Mouse (Mus musculus) liver, adult 2 months (tissue): ENCODE measurements at regions not wholly inside any gene's neighbourhood (a gene's known extent, or its start where the extent isn't known, plus 50 kb on each side); places are given as distances from the start of the nearest gene placed in this dataset.

Experiments
- DNase-seq: peaks from one replicate; pipeline ENCODE4 v3.0.0-alpha.2; 2011; ENCODE audit warnings: low read depth, low spot score; ENCODE audit errors: extremely low read depth
- H3K27ac ChIP-seq: fragments of 200-500 bp; replicated peaks from 2 replicates; pipeline ENCODE4 v1.5.1; 2012; ENCODE audit warnings: low read depth, mild to moderate bottlenecking, control low read depth, inconsistent platforms, low read length; ENCODE audit not compliant: insufficient read depth
- H3K27me3 ChIP-seq: fragments of 200-500 bp; 2 replicates; pipeline ENCODE4 v1.6.1; 2012; ENCODE audit warnings: mild to moderate bottlenecking, moderate library complexity, low read length, inconsistent platforms; ENCODE audit not compliant: control insufficient read depth, insufficient read depth
- H3K36me3 ChIP-seq: fragments of 200-500 bp; 2 replicates; pipeline ENCODE4 v1.6.1; 2012; ENCODE audit warnings: low read length, inconsistent platforms; ENCODE audit not compliant: control insufficient read depth, insufficient read depth
- H3K4me1 ChIP-seq: fragments of 200-500 bp; 2 replicates; pipeline ENCODE4 v1.6.1; 2011; ENCODE audit warnings: low read length; ENCODE audit not compliant: control insufficient read depth, insufficient read depth
- H3K4me3 ChIP-seq: fragments of 200-500 bp; 2 replicates; pipeline ENCODE4 v1.5.1; 2011; ENCODE audit warnings: low read depth, mild to moderate bottlenecking, control low read depth, low read length, moderate library complexity; ENCODE audit not compliant: insufficient read depth
- H3K79me2 ChIP-seq: fragments of 200-500 bp; 2 replicates; pipeline ENCODE4 v1.6.1; 2012; ENCODE audit warnings: inconsistent platforms, mild to moderate bottlenecking, low read length, moderate library complexity; ENCODE audit not compliant: control insufficient read depth, insufficient read depth
- H3K9ac ChIP-seq: fragments of 200-500 bp; 2 replicates; pipeline ENCODE4 v1.6.1; 2012; ENCODE audit warnings: low read depth, mild to moderate bottlenecking, control low read depth, inconsistent platforms, low read length
- CTCF ChIP-seq: fragments of 200-500 bp; IDR thresholded peaks from 2 replicates; pipeline ENCODE4 v1.5.1; 2011; ENCODE audit warnings: low read depth, low read length, control low read depth
- POLR2A ChIP-seq: fragments of 200-500 bp; IDR thresholded peaks from 2 replicates; pipeline ENCODE4 v1.6.1; 2011; ENCODE audit warnings: low read length, control low read depth; ENCODE audit not compliant: insufficient read depth; ENCODE audit errors: extremely low read depth
- WGBS: fragments of 180-500 bp; shearing (Covaris S2); methylation state at CpG from one replicate; pipeline ENCODE4 v1.1.7; 2018; 5-methylcytosine and 5-hydroxymethylcytosine counted together

DNA sequence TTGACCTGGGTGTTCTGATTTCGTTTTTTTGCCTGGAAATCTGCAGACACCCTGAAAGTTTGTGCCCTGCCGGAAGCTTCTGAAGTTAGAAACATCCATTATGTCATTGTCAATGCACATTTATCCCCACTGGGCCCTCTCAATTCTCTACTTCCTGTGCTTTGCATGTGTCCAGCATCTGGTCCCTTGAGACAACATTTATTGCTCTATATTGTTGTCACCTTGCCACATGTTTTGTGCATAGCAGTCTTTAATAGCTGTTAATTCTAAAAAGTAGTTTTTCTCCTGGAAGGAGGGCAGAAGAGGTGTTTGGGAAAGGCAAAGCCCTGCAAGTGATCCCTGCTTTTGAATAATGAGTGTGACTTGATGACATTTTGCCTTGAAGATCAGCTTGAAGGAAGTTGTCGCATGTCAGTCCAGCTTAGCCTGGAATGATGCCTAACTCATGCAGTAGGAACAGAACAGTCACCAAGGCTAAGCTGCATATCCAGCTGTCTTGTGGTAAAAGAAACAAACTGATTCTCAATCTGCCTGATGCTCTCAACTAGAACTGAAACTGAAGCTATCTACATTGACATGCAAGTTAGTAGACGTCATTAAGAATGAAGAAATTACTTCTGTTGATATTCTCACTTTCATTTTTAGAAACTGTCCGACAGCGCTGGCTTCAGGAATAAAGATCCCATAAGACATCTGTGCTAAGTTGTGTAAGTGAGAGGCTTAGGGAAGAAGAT lies 152.9 kb downstream of the Gm9733 start:
- Histone ChIP-seq H3K27ac (no peak overlapping the region), H3K27me3 (no peaks in the 10 kb centered on the region), H3K4me3 (no peak overlapping the region), H3K36me3 (no peaks in the 10 kb centered on the region), H3K4me1 (peaks cover 2% of the 10 kb centered on the region; the same call in 1 of the 2 replicates), H3K79me2 (no peaks in the 10 kb centered on the region), H3K9ac (no peak overlapping the region)
- peak; percentile 23 for DNase-seq
- TF ChIP-seq POLR2A: no peak
- TF ChIP-seq CTCF: no peak
- WGBS: 71% methylated on average over 6 of the region's 6 CpGs

- no peak overlapping the region for H3K27ac ChIP-seq
- peaks cover 2% of the 10 kb centered on the region; the same call in 1 of the 2 replicates for H3K4me1 ChIP-seq
- no peak overlapping the region for H3K9ac ChIP-seq
- no peak overlapping the region for H3K4me3 ChIP-seq
- H3K36me3 ChIP-seq: no peaks in the 10 kb centered on the region
- 95% methylated on average over 5 of the region's 5 CpGs for WGBS
- no peak for DNase-seq
- no peaks in the 10 kb centered on the region for H3K79me2 ChIP-seq
- TF ChIP-seq POLR2A: no peak
- TF ChIP-seq CTCF: no peak
- H3K27me3 ChIP-seq: no peaks in the 10 kb centered on the region
Observed at GRCm38 (mm10) chr3:15181111-15181510, 151.0 kb downstream of the Gm9733 start.

DNA sequence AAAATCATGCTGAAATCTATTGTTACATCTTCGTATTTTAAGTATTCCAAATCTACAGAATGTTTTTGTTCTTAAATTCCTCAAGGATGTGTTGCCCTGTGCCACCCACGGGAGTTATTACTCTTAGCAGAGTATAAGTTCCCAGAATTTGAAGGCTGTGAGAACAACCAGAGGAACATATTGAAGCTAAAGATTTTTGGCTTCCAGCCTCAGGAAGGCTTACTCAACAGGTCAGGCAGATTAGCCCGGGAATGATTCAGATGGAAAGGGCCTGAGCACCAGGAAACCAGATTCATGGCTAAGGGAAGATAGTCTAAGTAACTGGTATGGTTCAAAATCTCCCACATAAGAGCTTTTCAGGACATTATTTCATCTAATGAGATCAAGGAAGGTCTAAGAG lies 145.4 kb downstream of the Gm9733 start:
- Histone ChIP-seq H3K4me3 (no peak overlapping the region), H3K79me2 (no peaks in the 10 kb centered on the region), H3K36me3 (no peaks in the 10 kb centered on the region), H3K9ac (no peak overlapping the region), H3K27ac (no peak overlapping the region), H3K27me3 (no peaks in the 10 kb centered on the region), H3K4me1 (no peaks in the 10 kb centered on the region)
- WGBS: 49% methylated on average over 3 of the region's 3 CpGs
- no peak for DNase-seq
- TF ChIP-seq POLR2A (no peak), CTCF (no peak)

DNA sequence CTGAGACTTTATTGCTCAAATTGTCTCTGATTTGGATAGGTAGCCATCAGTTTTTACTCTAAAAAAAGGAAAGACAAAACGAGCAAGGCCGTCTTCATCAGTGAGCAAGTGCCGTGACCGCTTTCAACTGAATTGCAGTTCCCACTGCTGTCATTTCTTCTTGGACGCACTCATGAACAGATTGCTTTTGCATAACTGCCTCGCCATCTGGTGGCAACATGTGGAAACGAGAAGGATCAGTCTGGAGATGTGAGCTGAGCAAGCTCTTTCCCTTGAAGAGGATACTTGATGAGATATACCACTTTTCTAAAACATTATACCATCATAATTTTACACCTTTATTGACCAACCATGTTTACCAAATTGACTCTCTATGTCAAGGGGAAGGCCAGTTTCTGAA lies 137.7 kb downstream of the Gm9733 start:
- WGBS: 2% methylated on average over 7 of the region's 7 CpGs
- peak; percentile 75 for DNase-seq
- H3K27me3 ChIP-seq: no peaks in the 10 kb centered on the region
- H3K4me3 ChIP-seq: no peak overlapping the region
- H3K79me2 ChIP-seq: no peaks in the 10 kb centered on the region
- no peaks in the 10 kb centered on the region for H3K36me3 ChIP-seq
- H3K27ac ChIP-seq: no peak overlapping the region
- TF ChIP-seq POLR2A (no peak), CTCF (peak; percentile 80)
- no peak overlapping the region for H3K9ac ChIP-seq
- H3K4me1 ChIP-seq: peaks cover 8% of the 10 kb centered on the region; the same call in 1 of the 2 replicates

GRCm38 (mm10) chr3:15196101-15196500 lies 136.0 kb downstream of the Gm9733 start:
- Histone ChIP-seq H3K27me3 (no peaks in the 10 kb centered on the region), H3K9ac (no peak overlapping the region), H3K4me3 (no peak overlapping the region), H3K79me2 (no peaks in the 10 kb centered on the region), H3K27ac (no peak overlapping the region), H3K4me1 (peaks cover 10% of the 10 kb centered on the region; the same call in 1 of the 2 replicates), H3K36me3 (no peaks in the 10 kb centered on the region)
- no peak for TF ChIP-seq POLR2A
- no peak for TF ChIP-seq CTCF
- DNase-seq: peak; percentile 72
- 26% methylated on average over 1 of the region's 1 CpGs for WGBS

DNA sequence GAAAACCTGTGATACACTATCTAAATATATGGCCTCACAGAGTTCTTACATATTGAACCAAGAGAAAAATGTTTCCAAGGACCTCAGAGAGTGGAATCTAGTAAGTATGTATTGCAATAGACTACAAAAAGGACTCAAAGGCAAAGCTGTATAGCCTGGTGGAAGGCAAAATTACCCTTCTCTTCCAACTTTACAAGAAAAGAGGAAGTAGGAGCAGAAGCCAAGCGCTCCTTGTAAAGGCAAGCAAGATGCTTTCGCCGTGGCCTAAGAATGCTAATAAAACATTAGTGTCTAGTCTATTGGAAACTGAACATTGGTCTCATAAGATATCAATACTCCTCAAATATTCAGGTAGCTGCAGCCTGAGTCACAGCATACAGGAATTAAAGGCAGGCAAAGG lies 134.0 kb downstream of the Gm9733 start:
- H3K4me1 ChIP-seq: peaks cover 11% of the 10 kb centered on the region; the same call in 1 of the 2 replicates
- H3K36me3 ChIP-seq: no peaks in the 10 kb centered on the region
- WGBS: 91% methylated on average over 3 of the region's 3 CpGs
- H3K9ac ChIP-seq: no peak overlapping the region
- H3K79me2 ChIP-seq: no peaks in the 10 kb centered on the region
- no peaks in the 10 kb centered on the region for H3K27me3 ChIP-seq
- H3K4me3 ChIP-seq: no peak overlapping the region
- DNase-seq: no peak
- H3K27ac ChIP-seq: no peak overlapping the region
- TF ChIP-seq POLR2A (no peak), CTCF (no peak)
